Mouse (Mus musculus): Measurements from ENCODE around the gene Exoc3l. TPM values are rescaled to one million over a fixed set of nuclear protein-coding genes. Genes with fewer than 3 reads are reported as not detected.

Exoc3l gene
- polyA plus RNA-seq, 1 experiment: 28.5 TPM

- TF ChIP-seq POLR2A (IDR thresholded peaks at IDR 0.05; ENCODE audit: control insufficient read depth, low read depth, low read length): no peak
- no peak for TF ChIP-seq CTCF (IDR thresholded peaks at IDR 0.05; ENCODE audit: control insufficient read depth, insufficient read depth, insufficient replicate concordance, low read depth, low read length)
- Histone ChIP-seq H3K27me3 (ENCODE audit: control insufficient read depth, insufficient read depth, low read length) (no peaks in the 10 kb centered on the region), H3K4me3 (ENCODE audit: control insufficient read depth, low read depth, low read length) (no peak overlapping the region), H3K27ac (ENCODE audit: control insufficient read depth, insufficient read depth, low read depth, low read length) (no peak overlapping the region), H3K36me3 (ENCODE audit: control insufficient read depth, insufficient read depth, low read length) (peaks cover 3% of the 10 kb centered on the region; the same call in 1 of the 2 replicates), H3K4me1 (ENCODE audit: control insufficient read depth, insufficient read depth, low read length) (peaks cover 22% of the 10 kb centered on the region)
Measured at GRCm38 (mm10) chr8:105251954-105252353, 43.9 kb downstream of the Exoc3l start.

- peaks cover 1% of the 10 kb centered on the region; the same call in 1 of the 2 replicates for H3K36me3 ChIP-seq (ENCODE audit: control insufficient read depth, insufficient read depth, low read length)
- TF ChIP-seq POLR2A (IDR thresholded peaks at IDR 0.05; ENCODE audit: control insufficient read depth, low read depth, low read length): no peak
- TF ChIP-seq CTCF (IDR thresholded peaks at IDR 0.05; ENCODE audit: control insufficient read depth, insufficient read depth, insufficient replicate concordance, low read depth, low read length): no peak
- H3K27me3 ChIP-seq (ENCODE audit: control insufficient read depth, insufficient read depth, low read length): no peaks in the 10 kb centered on the region
Measured at GRCm38 (mm10) chr8:105241016-105241415, 54.9 kb downstream of the Exoc3l start.

More at GRCm38 (mm10) chr8:105241016-105241415, 54.9 kb downstream of the Exoc3l start:
- no peak overlapping the region for H3K4me3 ChIP-seq (ENCODE audit: control insufficient read depth, low read depth, low read length)
- no peak overlapping the region for H3K27ac ChIP-seq (ENCODE audit: control insufficient read depth, insufficient read depth, low read depth, low read length)
- no peaks in the 10 kb centered on the region for H3K4me1 ChIP-seq (ENCODE audit: control insufficient read depth, insufficient read depth, low read length)

Other genes with a start within 250 kb of the Exoc3l start
- 0.58 and 0.93 TPM in 2 replicates for gene Ces3a, start 247.5 kb downstream of the Exoc3l start, polyA plus RNA-seq (2012; rRNA removed)
- gene Ces3b, start 212.3 kb downstream of the Exoc3l start, polyA plus RNA-seq (2012; rRNA removed): 0.14 and 0.17 TPM in 2 replicates
- 0.19 TPM in 2 replicates for gene Ces4a, start 164.3 kb downstream of the Exoc3l start, polyA plus RNA-seq (2012; rRNA removed)
- 7.0 and 7.7 TPM in 2 replicates for gene Cbfb, start 125.4 kb downstream of the Exoc3l start, polyA plus RNA-seq (2012; rRNA removed)
- gene D230025D16Rik, start 71.0 kb downstream of the Exoc3l start, polyA plus RNA-seq (2012; rRNA removed): 6.4 and 7.8 TPM in 2 replicates
- 6.8 and 7.0 TPM in 2 replicates for gene B3gnt9, start 40.9 kb downstream of the Exoc3l start, polyA plus RNA-seq (2012; rRNA removed)
- 2.4 TPM in 2 replicates for gene Tradd, start 31.5 kb downstream of the Exoc3l start, polyA plus RNA-seq (2012; rRNA removed)
- 0.51 and 0.55 TPM in 2 replicates for gene Fbxl8, start 31.5 kb downstream of the Exoc3l start, polyA plus RNA-seq (2012; rRNA removed)
- gene Hsf4, start 26.3 kb downstream of the Exoc3l start, polyA plus RNA-seq (2012; rRNA removed): 0.09 and 0.20 TPM in 2 replicates
- gene Nol3, start 20.0 kb downstream of the Exoc3l start, polyA plus RNA-seq (2012; rRNA removed): 0.09 and 0.11 TPM in 2 replicates
- 78.2 and 90.9 TPM in 2 replicates for gene 4931428F04Rik, start 6.2 kb downstream of the Exoc3l start, polyA plus RNA-seq (2012; rRNA removed)
- 64.1 and 67.7 TPM in 2 replicates for gene E2f4, start 1.6 kb upstream of the Exoc3l start, polyA plus RNA-seq (2012; rRNA removed)
- gene Elmo3, start 9.5 kb upstream of the Exoc3l start, polyA plus RNA-seq (2012; rRNA removed): 3.5 and 5.0 TPM in 2 replicates
- gene Lrrc29, start 30.2 kb upstream of the Exoc3l start, polyA plus RNA-seq (2012; rRNA removed): 117 and 127 TPM in 2 replicates
- gene Tmem208, start 30.3 kb upstream of the Exoc3l start, polyA plus RNA-seq (2012; rRNA removed): 31.4 and 32.4 TPM in 2 replicates
- 17.9 TPM in 2 replicates for gene Fhod1, start 51.9 kb upstream of the Exoc3l start, polyA plus RNA-seq (2012; rRNA removed)
- 33.5 and 35.4 TPM in 2 replicates for gene Slc9a5, start 52.7 kb upstream of the Exoc3l start, polyA plus RNA-seq (2012; rRNA removed)
- 23.0 and 24.2 TPM in 2 replicates for gene Plekhg4, start 77.2 kb upstream of the Exoc3l start, polyA plus RNA-seq (2012; rRNA removed)
- 174 and 187 TPM in 2 replicates for gene Kctd19, start 117.4 kb upstream of the Exoc3l start, polyA plus RNA-seq (2012; rRNA removed)
- gene Lrrc36, start 117.5 kb upstream of the Exoc3l start, polyA plus RNA-seq (2012; rRNA removed): 75.6 and 79.0 TPM in 2 replicates
- gene Tppp3, start 175.4 kb upstream of the Exoc3l start, polyA plus RNA-seq (2012; rRNA removed): 21.5 and 23.4 TPM in 2 replicates
- 45.4 and 50.1 TPM in 2 replicates for gene Zdhhc1, start 200.8 kb upstream of the Exoc3l start, polyA plus RNA-seq (2012; rRNA removed)
- 0.19 and 0.41 TPM in 2 replicates for gene Hsd11b2, start 222.7 kb upstream of the Exoc3l start, polyA plus RNA-seq (2012; rRNA removed)